Mouse (Mus musculus): Measurements from ENCODE around the gene Kif3a.

Gene Kif3a

DNA sequence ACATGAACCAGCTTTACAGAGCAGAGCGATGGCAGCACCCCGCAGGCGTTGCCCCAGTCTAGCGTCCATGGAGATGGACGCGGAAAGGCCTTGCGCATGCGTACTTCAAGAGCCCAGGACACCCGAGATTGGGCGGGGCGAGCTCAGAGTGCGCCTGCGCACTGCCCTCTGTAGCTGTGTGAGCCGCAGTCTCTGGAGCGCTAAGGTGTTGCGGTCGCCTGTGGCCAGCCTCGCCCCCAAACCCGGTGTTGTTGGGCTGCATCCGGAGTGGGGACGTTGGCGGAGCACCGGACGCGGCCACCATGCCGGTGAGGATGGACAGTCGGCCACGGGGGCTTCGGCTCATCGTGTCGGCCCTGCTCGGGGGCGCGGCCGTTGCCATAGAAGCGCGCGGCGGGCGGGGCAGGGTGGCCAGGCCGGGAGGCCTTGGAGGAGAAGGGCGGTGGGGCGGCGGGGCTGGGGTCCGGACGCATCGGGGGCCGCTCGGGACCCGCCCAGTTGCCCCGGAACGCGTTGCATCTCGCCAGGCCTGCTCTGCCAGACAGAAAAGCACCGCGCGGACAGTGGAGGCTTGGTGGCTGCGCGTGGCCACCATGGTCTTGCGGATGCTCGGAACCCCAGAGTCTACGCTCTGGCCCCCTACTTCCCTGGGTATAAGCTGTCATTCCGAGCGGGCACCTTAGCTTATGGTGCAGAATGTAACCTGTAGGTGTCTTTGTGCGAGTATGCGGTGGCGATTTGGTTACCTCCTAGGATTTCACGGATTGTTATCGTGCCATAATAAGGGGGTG lies at the start of gene Kif3a:
Gene Kif3a (plus strand): TSS at position 156 of the 791 bp plus-strand sequence.
- DNase-seq = peak; percentile 96 to 97

DNA sequence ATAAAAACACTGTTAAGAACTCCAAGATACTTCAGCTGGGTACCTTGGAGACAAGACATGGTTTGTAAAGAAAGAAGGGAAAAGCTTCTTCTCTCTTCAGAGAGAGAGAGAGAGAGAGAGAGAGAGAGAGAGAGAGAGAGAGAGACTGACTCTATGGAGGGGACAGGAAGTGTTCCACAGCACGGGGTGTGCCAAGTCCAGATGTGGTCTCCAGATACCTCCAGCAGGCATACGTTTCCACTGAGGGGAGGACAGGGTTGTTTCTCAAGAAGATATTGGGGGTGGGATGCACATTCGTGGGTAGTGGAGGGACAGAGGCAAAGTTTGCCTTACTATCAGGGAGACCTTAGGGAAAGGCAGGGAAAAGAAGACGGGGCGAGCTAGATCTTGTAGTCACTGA lies 48.4 kb upstream of the Kif3a start:
- no peak for DNase-seq

DNA sequence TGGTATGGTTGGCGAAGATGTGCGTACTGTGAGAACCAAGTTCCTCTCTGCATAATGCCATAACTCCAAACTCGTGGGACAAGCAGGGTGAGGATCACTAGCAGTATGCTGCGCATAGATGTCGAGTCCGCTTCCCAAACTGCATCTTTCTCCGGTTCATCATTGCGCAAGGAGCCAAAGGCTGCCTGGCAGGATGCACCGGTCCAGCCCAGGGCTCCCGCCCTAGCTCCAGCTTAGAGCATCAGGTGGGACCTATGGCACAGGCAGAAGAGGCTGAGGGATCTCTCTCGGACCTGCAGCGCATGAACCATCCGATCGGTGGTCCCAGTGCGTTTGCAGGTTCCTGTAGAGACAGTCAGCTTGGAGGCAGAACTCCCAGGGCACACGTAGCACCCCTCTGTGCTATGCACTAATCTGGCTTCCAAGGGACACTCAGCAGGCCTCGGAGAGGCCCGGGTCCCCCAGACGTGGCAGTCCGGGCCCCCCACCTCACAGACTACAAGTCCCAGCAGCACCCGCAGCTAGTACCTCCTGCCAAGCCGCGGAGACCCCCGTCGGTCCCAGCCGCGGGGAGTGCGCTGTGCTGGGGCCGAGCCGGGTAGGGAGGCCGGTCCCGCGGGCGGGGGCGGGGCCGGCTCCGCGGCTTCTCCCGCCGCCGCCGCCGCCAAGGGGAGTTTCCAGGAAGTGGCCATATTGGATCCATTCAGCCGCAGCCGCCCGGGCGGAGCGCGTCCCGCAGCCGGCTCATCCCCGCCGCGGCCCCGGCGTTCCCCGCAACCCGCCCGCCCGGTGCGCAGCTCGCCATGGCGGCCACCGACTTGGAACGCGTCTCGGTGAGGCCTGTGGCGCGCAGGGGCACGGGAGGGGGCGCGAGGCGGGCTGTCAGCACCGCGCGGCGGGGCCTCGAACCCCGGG lies 47.7 kb upstream of the Kif3a start, which contains the start of gene Sept8:
Gene Sept8 (plus strand): TSS at position 51 of the 915 bp plus-strand sequence.
- DNase-seq = peak; percentile 72 to 80

DNA sequence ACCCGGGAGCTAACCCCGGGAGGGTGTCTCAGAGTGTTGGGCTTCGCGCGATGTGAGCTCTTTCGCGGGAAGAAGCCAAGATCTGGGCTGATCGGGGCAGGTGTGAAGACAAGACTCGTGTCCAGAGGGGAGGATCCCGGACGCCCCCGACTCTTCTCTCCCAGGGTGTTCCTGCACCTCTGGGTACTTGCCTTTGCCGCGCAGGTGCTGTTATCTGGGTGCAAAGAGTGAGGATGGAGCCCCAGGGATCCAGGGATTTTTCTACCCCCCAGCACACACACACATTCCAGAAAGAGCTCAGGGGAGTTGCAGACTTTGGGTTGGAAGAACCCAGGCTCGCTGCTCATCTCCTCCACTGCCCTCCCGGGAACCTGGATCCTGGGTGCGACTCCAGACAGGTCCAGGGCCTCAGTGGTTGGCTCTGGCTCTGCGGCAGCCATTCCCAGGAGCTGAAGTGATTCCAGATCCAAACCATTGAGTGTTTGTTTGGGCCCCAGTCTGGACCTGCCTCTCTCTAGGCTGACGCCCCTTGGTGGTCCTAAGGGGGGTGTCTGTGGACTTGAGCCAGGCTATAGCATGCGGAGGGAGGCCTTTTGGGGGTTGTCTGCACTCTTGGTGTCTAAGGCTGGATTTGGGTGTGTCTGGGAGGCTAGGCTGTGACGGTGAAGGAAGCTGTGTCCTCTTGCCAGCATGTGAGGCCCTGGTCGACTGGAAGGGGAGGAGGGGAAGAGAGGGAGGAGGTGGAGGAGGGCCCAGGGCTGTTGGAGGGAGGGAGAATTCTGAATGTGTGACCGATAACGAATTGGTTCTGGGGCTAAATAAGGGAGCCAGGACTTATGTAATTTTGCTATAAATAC lies 46.8 kb upstream of the Kif3a start:
- peak; percentile 65 for DNase-seq

DNA sequence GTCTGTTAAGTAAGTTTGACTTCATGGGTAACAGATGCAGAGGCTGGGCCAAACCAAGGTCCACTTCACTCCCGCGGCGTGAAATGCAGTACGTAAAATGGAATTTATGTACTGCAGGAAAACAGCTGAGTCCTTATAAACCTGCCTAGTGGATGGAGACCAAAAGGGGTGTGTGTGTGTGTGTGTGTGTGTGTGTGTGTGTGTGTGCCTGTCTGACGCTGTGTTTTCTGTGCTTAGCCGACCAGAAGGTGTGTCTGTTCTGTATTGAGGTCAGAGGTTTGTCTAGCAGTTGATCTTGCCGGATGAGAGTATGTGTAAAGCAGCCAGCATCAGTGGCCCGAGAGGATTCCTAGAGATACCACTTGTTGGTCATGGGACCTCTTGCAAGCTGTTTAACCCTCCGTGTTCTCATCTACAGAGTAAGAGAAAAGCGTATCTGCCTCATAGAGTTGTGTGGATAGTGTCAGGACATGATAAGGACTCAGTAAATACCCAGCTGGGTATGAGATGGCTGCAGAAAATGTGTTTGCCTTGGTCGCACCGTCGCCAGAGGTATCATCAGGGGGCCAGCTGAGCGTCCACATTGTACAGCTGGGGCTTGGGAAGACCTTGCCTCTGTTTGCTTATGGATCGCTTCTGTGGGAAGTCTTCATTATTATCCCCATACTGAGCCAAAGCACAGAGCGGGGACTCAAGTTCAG lies 45.9 kb upstream of the Kif3a start:
- no peak for DNase-seq

DNA sequence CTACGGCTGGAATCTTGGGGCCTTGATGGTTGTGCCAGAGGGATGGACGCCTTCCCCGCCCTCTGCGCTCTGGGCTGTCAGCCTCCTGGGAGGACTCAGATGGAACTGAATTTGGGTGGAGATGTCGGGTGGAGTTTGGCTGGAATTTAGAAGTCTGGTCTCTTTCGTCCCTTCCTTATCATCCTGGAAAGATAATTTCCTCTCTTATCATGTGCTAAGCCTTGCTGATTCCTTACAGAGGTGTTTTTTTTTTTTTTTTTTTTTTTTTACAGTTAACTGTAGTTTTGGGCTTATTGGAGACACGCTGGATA lies 45.4 kb upstream of the Kif3a start:
- no peak for DNase-seq

DNA sequence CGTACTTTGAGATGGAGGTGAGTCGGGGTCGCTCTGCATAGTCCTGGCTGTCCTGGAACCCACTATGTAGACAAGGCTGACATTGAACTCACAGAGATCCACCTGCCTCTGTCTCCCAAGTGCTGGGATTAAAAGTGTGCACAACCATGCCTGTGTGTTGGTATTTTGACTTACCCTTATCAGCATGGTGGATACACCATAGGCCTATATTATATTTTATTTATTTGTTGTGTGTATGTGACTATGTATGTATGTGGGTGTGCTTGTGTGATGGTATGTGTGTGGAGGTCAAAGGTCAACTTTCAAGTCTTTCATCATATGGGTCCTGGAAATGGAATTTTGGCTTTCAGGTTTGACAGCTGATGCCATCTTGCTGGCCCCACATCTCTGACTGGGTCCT lies 44.8 kb upstream of the Kif3a start:
- DNase-seq = no peak

DNA sequence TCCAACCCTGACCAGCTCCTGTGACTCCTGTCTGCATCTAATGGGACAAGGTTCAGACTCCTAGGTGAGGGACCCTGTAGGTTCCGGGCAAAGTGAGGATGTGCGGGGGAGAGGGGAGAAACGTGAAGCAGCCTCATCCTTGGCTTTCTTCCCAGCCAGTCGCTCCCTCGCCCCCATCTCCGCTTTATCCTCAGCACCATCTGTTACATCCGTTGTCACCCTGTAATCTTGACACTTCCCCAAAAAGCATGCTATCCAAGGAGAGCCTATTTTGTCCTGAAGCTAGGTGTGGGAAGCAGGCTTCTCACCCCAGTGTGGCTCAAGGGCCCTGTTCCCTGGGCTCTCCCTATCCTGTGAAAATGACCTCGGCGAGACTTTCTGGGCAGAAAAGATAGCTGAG lies 44.2 kb upstream of the Kif3a start:
- DNase-seq = no peak

DNA sequence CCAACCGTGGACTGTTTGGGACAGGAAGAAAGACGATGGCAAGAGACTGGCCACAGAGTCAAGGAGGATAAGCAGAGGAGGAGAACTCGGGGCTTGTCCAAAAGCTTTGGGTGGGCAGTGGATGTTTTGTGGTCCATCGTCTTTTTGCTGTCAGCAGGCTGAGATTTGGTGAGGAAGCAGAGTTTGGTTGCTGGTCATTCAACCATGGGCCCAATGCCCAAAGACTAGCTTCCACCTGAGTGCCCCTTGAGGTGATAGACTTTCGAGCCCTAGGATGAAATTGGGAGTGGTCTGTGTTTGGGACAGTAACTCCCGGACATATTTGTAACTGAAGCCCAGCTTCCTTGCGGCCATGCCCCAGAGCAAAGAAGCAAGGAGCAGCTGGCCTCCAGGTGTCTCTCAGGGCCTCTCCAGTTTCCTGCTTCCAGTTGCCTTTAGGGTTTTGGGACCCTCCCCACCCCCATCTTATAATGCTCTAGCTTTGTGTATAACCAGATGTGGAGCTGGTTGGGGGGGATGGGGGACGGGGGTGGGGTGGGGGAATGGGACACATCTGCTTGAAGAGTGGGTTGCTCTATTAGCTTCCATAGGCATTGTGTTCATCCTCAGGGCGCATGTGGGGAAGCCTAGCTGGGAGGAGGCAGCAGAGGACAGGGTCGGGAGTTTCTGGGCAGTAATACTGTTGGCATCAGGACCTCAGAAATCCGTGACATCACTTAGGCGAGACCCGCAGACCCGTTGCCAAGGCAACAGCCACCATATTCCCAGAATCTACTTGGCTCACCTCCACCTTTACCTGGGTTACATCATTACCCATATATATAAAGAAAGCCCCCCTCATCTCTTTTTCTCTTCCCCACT lies 43.4 kb upstream of the Kif3a start:
- DNase-seq = no peak

DNA sequence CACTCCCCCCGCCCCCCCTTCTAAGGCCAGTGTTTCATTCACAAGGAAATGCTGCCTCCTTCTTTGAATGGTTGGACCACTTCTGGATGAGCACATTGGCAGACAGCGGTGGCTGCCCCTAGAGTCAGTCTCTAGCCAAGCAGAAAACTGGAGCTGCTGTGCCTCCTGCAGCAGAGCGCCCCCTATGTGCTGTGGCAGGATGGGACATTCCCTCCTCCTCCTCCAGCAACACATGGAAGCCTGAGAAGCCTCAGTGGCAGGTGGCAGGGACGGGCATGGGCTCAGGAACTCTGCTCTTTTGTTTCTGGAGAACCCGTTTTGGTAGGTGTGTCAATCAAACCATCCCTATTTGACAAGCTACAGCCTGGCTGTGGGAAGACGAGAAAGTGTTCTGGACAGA lies 42.3 kb upstream of the Kif3a start:
- peak in 1 of 2 experiments; percentile 46 for DNase-seq

DNA sequence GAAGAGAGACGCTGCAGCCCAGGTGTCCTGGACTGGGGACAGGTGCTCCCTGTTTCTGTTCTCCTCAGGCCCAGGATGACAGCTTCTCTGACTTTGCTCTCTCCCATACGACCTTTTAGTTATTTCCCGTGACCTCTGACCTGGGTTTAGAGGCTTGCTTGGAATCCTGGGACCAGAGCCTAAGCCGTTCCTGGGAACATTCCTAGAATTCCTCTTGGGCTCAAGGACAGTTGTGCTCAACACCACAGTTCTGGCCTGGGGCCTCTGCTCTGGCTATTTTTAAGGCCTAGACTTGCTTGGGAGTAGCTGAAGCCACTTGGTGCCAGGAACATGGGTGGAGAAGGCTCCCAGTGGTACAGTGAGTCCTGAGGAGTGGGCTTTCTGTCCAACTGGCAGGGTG lies 41.7 kb upstream of the Kif3a start:
- DNase-seq = peak in 1 of 2 experiments; percentile 45

DNA sequence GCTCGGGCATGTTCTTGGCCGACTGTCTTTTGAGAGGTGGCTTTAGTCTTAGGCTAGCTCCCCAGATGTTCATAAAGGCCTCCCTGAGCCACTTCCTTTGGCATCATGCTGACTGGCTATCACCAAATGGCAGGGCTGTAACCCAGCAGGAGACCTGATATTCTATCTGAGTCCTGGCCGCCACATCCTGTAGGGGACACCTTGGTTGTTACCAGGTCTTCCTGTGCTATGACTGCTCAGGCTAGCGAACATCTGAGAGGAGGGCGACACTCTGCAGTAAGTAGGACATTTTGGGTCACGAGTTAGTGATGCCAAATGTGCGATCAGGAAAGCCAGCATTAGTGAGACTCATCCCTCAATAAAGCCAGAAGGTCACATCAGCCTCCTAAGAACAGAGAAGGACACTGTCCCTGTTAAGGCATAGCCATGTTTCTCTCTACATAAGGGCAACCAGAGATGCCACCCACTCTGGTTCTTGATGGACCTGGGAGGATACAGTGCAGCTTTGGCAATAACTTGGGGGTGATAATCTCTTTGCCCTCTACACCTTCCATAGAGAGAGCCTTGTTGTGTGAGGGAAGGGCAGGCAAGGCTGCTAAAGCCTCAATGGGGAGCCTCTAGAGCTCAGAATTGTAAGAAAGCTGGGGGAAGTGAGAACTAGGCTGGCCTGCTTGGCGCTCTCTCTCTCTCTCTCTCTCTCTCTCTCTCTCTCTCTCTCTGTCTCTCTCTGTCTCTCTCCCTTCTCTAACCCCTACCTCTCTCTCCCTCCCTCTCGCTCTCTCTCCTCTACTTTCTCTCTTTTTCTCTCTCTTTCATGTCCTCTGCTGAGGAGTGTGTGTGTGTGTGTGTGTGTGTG lies 38.6 kb upstream of the Kif3a start:
- no peak for DNase-seq

DNA sequence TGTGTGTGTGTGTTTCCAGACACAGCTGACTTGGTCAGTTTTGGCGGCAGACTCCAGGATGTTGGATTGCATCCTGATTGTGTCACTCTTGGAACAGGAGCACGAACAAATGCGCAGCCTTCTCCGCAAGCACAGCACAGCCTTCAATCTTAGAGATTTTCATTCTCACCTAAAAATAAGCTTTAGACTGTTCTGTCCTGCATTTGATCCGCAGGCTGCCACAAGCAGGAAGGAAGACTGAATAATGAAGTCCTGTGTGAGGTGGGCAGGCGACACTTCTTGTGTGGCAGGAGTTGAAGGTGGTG lies 38.0 kb upstream of the Kif3a start:
- DNase-seq = peak; percentile 51 to 72

DNA sequence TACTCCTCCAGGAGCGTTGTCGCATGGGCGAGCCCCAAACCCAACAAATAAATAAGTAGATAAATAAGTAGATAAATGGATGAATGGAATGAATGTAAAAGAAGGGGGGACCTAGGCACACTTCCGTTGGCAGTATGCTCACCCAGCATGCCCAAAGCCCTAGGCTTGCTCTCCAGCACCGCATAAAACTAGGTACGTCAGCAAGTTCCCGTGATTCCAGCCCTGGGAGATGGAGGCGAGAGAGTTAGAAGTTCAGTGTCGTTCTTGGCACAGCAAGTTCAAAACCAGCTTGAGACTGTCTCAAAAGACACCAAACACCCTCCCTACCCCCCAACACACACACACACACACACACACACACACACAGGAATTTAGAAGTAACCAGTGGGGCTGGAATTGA lies 37.2 kb upstream of the Kif3a start:
- no peak for DNase-seq

DNA sequence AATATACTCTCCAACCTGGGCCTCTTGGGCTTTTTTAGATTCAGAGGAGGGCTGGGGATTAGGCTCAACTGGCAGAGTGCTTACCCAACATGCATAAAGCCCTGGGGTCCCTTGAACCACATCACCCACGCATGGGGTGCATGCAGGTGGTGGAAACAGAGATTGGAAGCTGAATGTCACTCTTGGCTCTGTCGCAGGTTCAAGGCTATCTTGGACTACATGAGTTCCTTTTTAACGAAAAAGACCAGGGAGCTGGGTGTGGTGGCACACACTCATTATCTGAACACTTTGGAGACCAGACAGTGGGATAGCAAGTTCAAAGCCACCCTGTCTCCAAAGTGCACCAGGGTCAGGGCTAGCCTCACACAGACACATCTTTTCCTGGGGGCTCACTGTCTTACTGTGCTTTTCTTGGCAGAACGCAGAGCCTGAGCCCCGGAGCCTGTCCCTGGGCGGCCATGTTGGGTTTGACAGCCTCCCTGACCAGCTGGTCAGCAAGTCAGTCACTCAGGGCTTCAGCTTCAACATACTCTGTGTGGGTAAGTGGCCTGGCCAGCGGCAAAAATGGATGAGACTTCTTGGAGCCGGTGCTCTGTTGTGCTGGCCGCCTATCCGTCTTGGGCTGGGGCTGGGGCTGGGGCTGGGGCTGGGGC lies 35.5 kb upstream of the Kif3a start:
- no peak for DNase-seq

DNA sequence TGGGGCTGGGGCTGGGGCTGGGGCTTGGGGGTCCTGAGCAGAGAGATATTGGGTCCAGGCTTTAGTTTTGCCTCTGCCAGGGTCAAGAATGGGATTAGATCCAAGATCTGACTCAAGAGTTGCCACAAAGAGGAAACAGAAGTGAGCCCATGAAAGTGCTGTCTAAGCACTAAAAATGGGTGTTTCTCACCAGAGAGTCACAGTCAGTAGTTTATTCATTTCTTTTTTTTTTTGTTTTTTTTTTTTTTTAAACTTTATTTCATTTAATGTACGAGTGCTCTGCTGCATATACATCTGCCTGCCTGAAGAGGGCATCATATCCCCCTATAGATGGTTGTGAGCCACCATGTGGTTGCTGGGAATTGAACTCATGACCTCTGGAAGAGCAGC lies 35.0 kb upstream of the Kif3a start:
- no peak for DNase-seq

DNA sequence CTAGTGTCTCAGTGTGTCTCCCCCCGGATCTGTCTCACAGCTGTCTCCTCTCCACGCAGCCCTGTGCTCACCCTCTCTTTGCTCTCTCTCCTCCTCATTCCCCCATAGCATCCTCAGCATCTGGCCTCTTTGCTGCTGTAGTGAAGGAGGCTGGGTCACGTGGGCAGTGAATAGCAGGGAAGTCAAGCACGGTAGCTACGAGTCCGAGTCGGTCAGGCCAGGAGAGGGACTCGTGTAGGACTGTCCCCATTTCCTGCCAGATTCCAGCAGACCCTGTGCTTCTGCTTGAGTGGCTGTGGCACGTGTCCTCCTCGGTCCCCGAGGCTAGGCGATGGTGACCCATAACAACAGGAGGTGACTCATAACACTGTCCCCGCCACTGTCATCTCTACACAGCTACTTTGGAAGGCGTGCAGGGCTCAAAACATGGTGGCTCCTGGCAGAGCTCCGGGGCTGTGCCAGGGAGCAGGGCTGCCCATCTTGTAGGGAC lies 28.1 kb upstream of the Kif3a start:
- no peak for DNase-seq

DNA sequence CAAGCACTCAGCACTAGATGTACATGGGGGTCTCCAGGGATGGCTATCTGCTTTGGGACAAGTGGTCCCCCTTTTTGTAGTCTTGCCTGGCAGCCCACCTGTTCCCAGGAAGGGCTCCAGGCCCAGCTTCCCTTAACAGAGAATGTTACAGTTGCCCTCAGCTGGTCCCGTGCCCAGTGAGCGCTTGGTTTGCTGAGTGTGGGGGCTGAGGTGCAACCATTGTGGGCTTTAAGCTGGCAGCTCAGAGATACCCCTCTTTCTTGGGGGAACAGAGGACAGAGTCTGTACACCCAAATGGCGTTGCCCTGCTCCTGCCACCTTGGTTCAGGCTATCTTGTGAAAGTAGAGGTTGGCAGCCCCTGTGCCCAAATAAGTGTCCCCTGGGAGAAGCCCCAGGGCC lies 26.8 kb upstream of the Kif3a start:
- DNase-seq = no peak

DNA sequence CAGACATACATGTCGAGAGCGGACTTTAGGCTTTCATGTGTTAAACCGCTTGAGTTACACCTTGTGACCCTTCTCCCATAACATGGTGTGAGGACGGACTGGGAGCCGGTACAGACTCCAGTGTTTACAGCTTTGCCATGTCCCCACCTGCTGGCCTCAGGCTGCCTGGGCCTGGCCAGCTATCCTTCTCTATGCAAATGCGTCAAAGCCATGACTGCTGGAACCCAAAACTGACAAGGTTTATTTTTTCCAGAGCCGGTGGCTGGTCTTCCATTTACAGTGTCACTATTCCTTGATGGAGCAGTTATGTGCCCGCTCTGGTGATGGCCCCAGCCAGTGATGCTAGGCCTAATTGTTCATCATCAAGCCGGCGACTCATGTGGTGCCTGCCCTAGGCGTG lies 26.0 kb upstream of the Kif3a start:
- no peak for DNase-seq

DNA sequence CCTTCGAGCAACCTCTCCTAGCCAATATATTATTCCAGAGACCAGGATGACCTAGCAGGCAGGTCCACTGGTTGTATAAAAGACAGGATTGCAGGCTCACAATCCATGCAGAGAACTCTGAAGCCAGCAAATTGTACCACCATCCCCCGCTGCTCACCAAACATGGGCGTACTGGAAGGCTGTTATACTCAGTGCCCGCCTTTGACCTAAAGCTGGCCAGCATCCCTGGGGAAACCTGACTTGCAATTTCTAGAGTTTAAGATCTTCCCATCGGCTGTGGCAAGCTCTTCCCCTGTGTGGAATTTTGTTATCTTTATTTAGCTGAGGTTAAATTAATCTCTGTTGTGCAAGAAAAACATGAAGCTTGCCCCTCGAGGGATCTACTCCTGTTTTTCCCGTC lies 24.2 kb upstream of the Kif3a start:
- DNase-seq = no peak
